Mouse (Mus musculus) hindbrain, embryonic 12.5 days (tissue): Measurements from ENCODE around the gene Rcan2. TPM values are rescaled to one million over a fixed set of nuclear protein-coding genes. Genes with fewer than 3 reads are reported as not detected.

Source experiments
- ATAC-seq: fragments of 200-750 bp; cut with Nextera tagmentation; 2 replicates; pipeline ENCODE4 v1.8.0; 2017; ENCODE audit warnings: moderate TSS enrichment; ENCODE audit not compliant: low FRiP score
- H3K27ac ChIP-seq: fragments of 300-500 bp; sonication (generic); 2 replicates; pipeline ENCODE4 v1.5.1; 2016; ENCODE audit warnings: mild to moderate bottlenecking
- H3K27me3 ChIP-seq: fragments of 300-500 bp; sonication (generic); 2 replicates; pipeline ENCODE4 v1.6.1; 2016; ENCODE audit warnings: mild to moderate bottlenecking
- H3K36me3 ChIP-seq: fragments of 300-500 bp; sonication (generic); 2 replicates; pipeline ENCODE4 v1.6.1; 2016; ENCODE audit warnings: mild to moderate bottlenecking
- H3K4me1 ChIP-seq: fragments of 300-500 bp; sonication (generic); 2 replicates; pipeline ENCODE4 v1.6.1; 2016
- H3K4me2 ChIP-seq: fragments of 300-500 bp; sonication (generic); replicated peaks from 2 replicates; pipeline ENCODE4 v1.6.1; 2016; ENCODE audit warnings: mild to moderate bottlenecking
- H3K4me3 ChIP-seq: fragments of 300-500 bp; sonication (generic); 2 replicates; pipeline ENCODE4 v1.5.1; 2016; ENCODE audit warnings: mild to moderate bottlenecking
- H3K9ac ChIP-seq: fragments of 300-500 bp; sonication (generic); 2 replicates; pipeline ENCODE4 v1.6.1; 2016; ENCODE audit warnings: mild to moderate bottlenecking, moderate library complexity
- H3K9me3 ChIP-seq: fragments of 300-500 bp; sonication (generic); replicated peaks from 2 replicates; pipeline ENCODE4 v1.6.1; 2016; ENCODE audit warnings: mild to moderate bottlenecking
- WGBS: fragments of 180-500 bp; shearing (Covaris S2); methylation state at CpG from one replicate; pipeline ENCODE4 v1.1.7; 2016; 5-methylcytosine and 5-hydroxymethylcytosine counted together
- polyA plus RNA-seq: library from polyadenylated mRNA; unstranded; fragments of >200 nt; fragmentation: Nextera tagmentation; extraction: Ambion mirVana; gene quantifications from 2 replicates; pipeline ENCODE4 v1.2.1, GENCODE M21; 2016

Rcan2 gene
- polyA plus RNA-seq, 1 experiment from 2014 or later: 51.9 TPM

- H3K4me3 ChIP-seq: no peak overlapping the region
- no peak overlapping the region for H3K27ac ChIP-seq
- WGBS: 74% methylated on average over 15 of the region's 15 CpGs
- no peak overlapping the region for H3K9ac ChIP-seq
- no peaks in the 10 kb centered on the region for H3K27me3 ChIP-seq
- H3K36me3 ChIP-seq: no peaks in the 10 kb centered on the region
- H3K4me2 ChIP-seq: no peak overlapping the region
- H3K9me3 ChIP-seq: no peaks in the 10 kb centered on the region
- ATAC-seq: no peak
- H3K4me1 ChIP-seq: no peaks in the 10 kb centered on the region
These were observed 31.4 kb downstream of the Rcan2 start for GRCm38 (mm10) chr17:43832401-43833124.

GRCm38 (mm10) chr17:43840208-43840607 is 39.1 kb downstream of the Rcan2 start:
- H3K36me3 ChIP-seq: no peaks in the 10 kb centered on the region
- H3K4me3 ChIP-seq: no peak overlapping the region
- no peak overlapping the region for H3K4me2 ChIP-seq
- no peaks in the 10 kb centered on the region for H3K9me3 ChIP-seq
- H3K27ac ChIP-seq: no peak overlapping the region
- 84% methylated on average over 9 of the region's 9 CpGs for WGBS
- H3K27me3 ChIP-seq: no peaks in the 10 kb centered on the region
- no peak overlapping the region for H3K9ac ChIP-seq
- no peak for ATAC-seq
- no peaks in the 10 kb centered on the region for H3K4me1 ChIP-seq

DNA sequence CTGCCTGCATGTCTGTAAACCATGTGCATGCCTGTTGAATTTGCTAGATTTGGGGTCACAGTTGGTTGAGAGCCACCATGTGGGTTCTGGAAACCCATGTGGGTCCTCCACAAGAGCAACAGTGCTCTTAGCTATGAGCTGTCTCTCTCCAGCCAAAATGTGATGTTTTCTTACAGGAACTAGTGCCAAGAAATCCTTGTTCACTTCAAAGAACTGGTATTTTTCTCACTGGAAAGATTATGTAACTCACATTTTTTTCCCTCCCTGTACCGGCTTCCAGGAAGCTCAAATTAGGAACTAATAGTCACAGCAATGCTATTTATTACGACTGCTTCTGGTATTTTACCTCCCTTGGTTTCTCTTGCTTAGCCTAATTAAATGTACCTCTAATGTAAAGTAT is 45.6 kb downstream of the Rcan2 start:
- H3K9me3 ChIP-seq: no peaks in the 10 kb centered on the region
- no peak overlapping the region for H3K27ac ChIP-seq
- no peak for ATAC-seq
- H3K4me2 ChIP-seq: no peak overlapping the region
- no peaks in the 10 kb centered on the region for H3K4me1 ChIP-seq
- no peak overlapping the region for H3K4me3 ChIP-seq
- no peaks in the 10 kb centered on the region for H3K27me3 ChIP-seq
- no peak overlapping the region for H3K9ac ChIP-seq
- no peaks in the 10 kb centered on the region for H3K36me3 ChIP-seq
- WGBS: 84% methylated on average over 2 of the region's 2 CpGs

DNA sequence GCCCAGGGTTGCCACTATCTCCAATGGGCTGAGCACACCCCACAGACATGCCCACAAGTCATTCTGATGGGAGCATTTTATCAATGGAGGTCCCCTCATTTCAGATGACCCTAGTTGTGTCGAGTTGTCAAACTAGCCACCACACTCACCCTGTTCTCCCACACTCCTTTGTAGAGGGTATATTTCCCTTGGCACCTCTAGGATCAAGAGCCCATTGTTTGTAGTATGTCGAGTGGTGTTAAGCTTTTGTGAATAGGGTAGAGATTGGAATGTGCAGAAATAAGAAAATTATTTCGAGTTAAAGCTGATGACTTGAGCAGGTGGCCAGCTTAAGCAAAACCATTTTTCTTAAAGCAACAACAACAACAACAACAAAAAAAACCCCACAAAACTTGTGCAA is 47.8 kb downstream of the Rcan2 start:
- no peak overlapping the region for H3K9ac ChIP-seq

DNA sequence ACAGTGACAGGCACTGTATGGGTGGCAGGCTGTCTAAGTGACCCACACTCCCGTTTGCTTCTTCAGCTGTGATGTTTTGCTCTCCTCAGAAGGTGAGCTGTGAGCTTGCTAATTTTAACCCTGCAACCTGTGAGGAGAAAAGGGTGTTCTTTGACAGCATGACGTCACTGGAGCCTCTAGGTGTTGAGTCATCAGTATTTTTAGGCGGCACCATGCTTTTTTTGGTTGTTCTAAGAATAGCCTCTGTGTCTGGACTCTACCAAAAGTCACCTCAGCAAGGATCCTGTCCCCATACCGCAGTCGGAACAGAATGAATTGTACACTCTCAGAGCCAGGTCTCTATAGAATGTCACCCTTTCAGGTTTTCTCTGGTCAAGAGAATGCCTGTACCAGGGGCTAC is 54.0 kb downstream of the Rcan2 start:
- no peaks in the 10 kb centered on the region for H3K36me3 ChIP-seq
- no peaks in the 10 kb centered on the region for H3K9me3 ChIP-seq
- no peaks in the 10 kb centered on the region for H3K27me3 ChIP-seq
- H3K4me3 ChIP-seq: no peak overlapping the region
- no peak for ATAC-seq
- no peaks in the 10 kb centered on the region for H3K4me1 ChIP-seq
- H3K4me2 ChIP-seq: no peak overlapping the region
- no peak overlapping the region for H3K27ac ChIP-seq
- no peak overlapping the region for H3K9ac ChIP-seq
- 86% methylated on average over 5 of the region's 5 CpGs for WGBS

More for the DNA sequence above, 47.8 kb downstream of the Rcan2 start:
- ATAC-seq: no peak
- no peaks in the 10 kb centered on the region for H3K27me3 ChIP-seq
- no peaks in the 10 kb centered on the region for H3K9me3 ChIP-seq
- H3K4me1 ChIP-seq: no peaks in the 10 kb centered on the region
- WGBS: 81% methylated on average over 3 of the region's 3 CpGs
- H3K36me3 ChIP-seq: no peaks in the 10 kb centered on the region
- no peak overlapping the region for H3K4me2 ChIP-seq
- no peak overlapping the region for H3K27ac ChIP-seq
- no peak overlapping the region for H3K4me3 ChIP-seq

DNA sequence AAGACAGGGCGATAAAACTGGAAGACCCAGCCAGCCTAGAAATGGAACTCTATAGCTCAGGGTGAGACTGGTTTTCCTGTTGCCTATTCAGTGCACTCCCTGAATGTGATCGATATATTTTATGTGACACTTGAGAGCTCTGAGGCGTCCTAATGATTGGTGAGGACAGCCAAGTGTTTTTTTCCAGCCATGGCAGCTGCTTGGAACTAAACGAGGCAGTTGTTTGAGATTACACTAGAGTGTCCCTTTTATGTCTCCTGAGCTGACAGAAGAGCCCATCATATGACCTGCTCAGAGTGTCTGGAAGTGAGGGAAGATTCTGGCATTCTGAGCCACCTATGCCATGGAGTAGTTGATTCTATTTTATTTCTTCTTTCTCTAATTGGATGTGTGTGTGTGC is 54.9 kb downstream of the Rcan2 start:
- WGBS: 70% methylated on average over 4 of the region's 4 CpGs

DNA sequence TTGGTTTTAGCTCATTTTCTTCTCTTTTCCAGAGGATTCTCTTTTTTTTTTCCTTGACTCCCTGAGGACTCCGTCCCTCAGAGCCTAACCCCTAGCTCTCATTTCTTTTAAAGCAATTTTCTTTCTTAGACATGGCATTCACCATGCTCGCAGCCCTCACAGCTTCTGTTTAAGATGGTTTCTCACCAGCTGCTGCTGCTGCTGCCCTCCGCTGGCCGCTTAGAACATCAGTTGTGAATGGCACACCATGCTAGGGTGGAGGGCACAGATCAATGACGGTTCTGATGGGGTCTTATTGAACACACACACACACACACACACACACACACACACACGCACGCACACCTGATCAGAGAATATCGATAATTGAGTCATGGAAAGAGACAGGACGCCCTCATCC is 67.7 kb downstream of the Rcan2 start:
- Histone ChIP-seq H3K4me2 (no peak overlapping the region), H3K27me3 (no peaks in the 10 kb centered on the region), H3K36me3 (no peaks in the 10 kb centered on the region), H3K4me3 (no peak overlapping the region), H3K9me3 (no peaks in the 10 kb centered on the region), H3K4me1 (no peaks in the 10 kb centered on the region), H3K27ac (no peak overlapping the region), H3K9ac (no peak overlapping the region)
- ATAC-seq: no peak
- WGBS: 88% methylated on average over 9 of the region's 9 CpGs

More for the DNA sequence above, 54.9 kb downstream of the Rcan2 start:
- Histone ChIP-seq H3K9me3 (no peaks in the 10 kb centered on the region), H3K27ac (no peak overlapping the region), H3K27me3 (no peaks in the 10 kb centered on the region), H3K36me3 (no peaks in the 10 kb centered on the region), H3K4me1 (no peaks in the 10 kb centered on the region), H3K4me2 (no peak overlapping the region), H3K9ac (no peak overlapping the region), H3K4me3 (no peak overlapping the region)
- no peak for ATAC-seq

- no peak for ATAC-seq
- no peaks in the 10 kb centered on the region for H3K27me3 ChIP-seq
- H3K9ac ChIP-seq: no peak overlapping the region
- WGBS: 18% methylated on average over 5 of the region's 5 CpGs
- no peak overlapping the region for H3K27ac ChIP-seq
- no peak overlapping the region for H3K4me2 ChIP-seq
- H3K36me3 ChIP-seq: no peaks in the 10 kb centered on the region
- H3K9me3 ChIP-seq: no peaks in the 10 kb centered on the region
- H3K4me3 ChIP-seq: no peak overlapping the region
- no peaks in the 10 kb centered on the region for H3K4me1 ChIP-seq
These were observed 68.5 kb downstream of the Rcan2 start for GRCm38 (mm10) chr17:43869677-43870076.

- no peaks in the 10 kb centered on the region for H3K36me3 ChIP-seq
These were observed 73.3 kb downstream of the Rcan2 start for GRCm38 (mm10) chr17:43874417-43874816.

GRCm38 (mm10) chr17:43877425-43877824 is 76.3 kb downstream of the Rcan2 start:
- Histone ChIP-seq H3K9me3 (no peaks in the 10 kb centered on the region), H3K27me3 (no peaks in the 10 kb centered on the region), H3K4me2 (no peak overlapping the region), H3K9ac (no peak overlapping the region), H3K27ac (no peak overlapping the region), H3K4me3 (no peak overlapping the region), H3K36me3 (no peaks in the 10 kb centered on the region), H3K4me1 (no peaks in the 10 kb centered on the region)
- ATAC-seq: no peak
- WGBS: 57% methylated on average over 2 of the region's 2 CpGs

More at GRCm38 (mm10) chr17:43874417-43874816, 73.3 kb downstream of the Rcan2 start:
- Histone ChIP-seq H3K9me3 (no peaks in the 10 kb centered on the region), H3K27ac (no peak overlapping the region), H3K9ac (no peak overlapping the region), H3K4me1 (no peaks in the 10 kb centered on the region), H3K4me2 (no peak overlapping the region), H3K27me3 (no peaks in the 10 kb centered on the region), H3K4me3 (no peak overlapping the region)
- ATAC-seq: no peak
- WGBS: 86% methylated on average over 5 of the region's 5 CpGs

GRCm38 (mm10) chr17:43883016-43883415 is 81.9 kb downstream of the Rcan2 start:
- H3K27me3 ChIP-seq: no peaks in the 10 kb centered on the region
- H3K9ac ChIP-seq: no peak overlapping the region
- H3K4me2 ChIP-seq: no peak overlapping the region
- no peak overlapping the region for H3K4me3 ChIP-seq
- H3K4me1 ChIP-seq: no peaks in the 10 kb centered on the region
- H3K36me3 ChIP-seq: no peaks in the 10 kb centered on the region
- WGBS: 23% methylated on average over 1 of the region's 1 CpGs
- no peaks in the 10 kb centered on the region for H3K9me3 ChIP-seq
- ATAC-seq: no peak
- no peak overlapping the region for H3K27ac ChIP-seq

DNA sequence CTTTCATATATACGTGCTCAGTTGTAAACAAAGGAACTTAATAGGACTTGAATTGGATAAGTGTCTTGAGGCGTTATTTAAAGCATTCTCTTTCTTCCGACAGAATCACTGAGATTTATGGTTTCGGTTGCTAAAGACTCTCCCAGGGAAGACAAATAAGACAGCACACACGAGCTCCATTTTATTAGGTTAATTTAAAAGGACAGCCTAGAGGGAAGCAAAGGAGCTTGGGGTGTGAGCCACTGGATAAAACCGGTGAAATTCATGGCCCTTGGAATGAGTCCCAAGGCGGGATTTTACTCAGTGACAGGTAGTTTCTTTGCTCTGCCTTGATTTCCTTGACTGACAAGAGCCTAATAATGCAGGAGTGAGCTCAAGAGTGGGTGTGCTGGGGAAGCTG is 85.1 kb downstream of the Rcan2 start:
- H3K4me2 ChIP-seq: no peak overlapping the region
- ATAC-seq: no peak
- no peak overlapping the region for H3K4me3 ChIP-seq
- no peak overlapping the region for H3K9ac ChIP-seq
- H3K27ac ChIP-seq: no peak overlapping the region
- H3K9me3 ChIP-seq: no peaks in the 10 kb centered on the region
- H3K36me3 ChIP-seq: no peaks in the 10 kb centered on the region
- H3K27me3 ChIP-seq: no peaks in the 10 kb centered on the region
- H3K4me1 ChIP-seq: no peaks in the 10 kb centered on the region
- WGBS: 65% methylated on average over 7 of the region's 7 CpGs

- no peak overlapping the region for H3K27ac ChIP-seq
- ATAC-seq: no peak
- H3K9ac ChIP-seq: no peak overlapping the region
- no peaks in the 10 kb centered on the region for H3K4me1 ChIP-seq
- no peak overlapping the region for H3K4me2 ChIP-seq
- H3K9me3 ChIP-seq: no peaks in the 10 kb centered on the region
- H3K27me3 ChIP-seq: no peaks in the 10 kb centered on the region
- H3K4me3 ChIP-seq: no peak overlapping the region
- no peaks in the 10 kb centered on the region for H3K36me3 ChIP-seq
- WGBS: 81% methylated on average over 7 of the region's 7 CpGs
These were observed 86.8 kb downstream of the Rcan2 start for GRCm38 (mm10) chr17:43887931-43888330.
